Mouse (Mus musculus) kidney, embryonic 15.5 days (tissue): ENCODE measurements at regions not wholly inside any gene's neighbourhood (a gene's known extent, or its start where the extent isn't known, plus 50 kb on each side); places are given as distances from the start of the nearest gene placed in this dataset.

Experiments used
- ATAC-seq: fragments of 200-750 bp; cut with Nextera tagmentation; replicated peaks from 2 replicates; pipeline ENCODE4 v1.8.0; 2017; ENCODE audit warnings: moderate TSS enrichment; ENCODE audit not compliant: low FRiP score
- H3K27ac ChIP-seq: fragments of 300-500 bp; sonication (generic); 2 replicates; pipeline ENCODE4 v1.5.1; 2015; ENCODE audit warnings: mild to moderate bottlenecking, inconsistent platforms
- H3K27me3 ChIP-seq: fragments of 300-500 bp; sonication (generic); 2 replicates; pipeline ENCODE4 v1.6.1; 2015; ENCODE audit warnings: inconsistent platforms
- H3K36me3 ChIP-seq: fragments of 300-500 bp; sonication (generic); 2 replicates; pipeline ENCODE4 v1.6.1; 2015; ENCODE audit warnings: inconsistent platforms
- H3K4me1 ChIP-seq: fragments of 300-500 bp; sonication (generic); 2 replicates; pipeline ENCODE4 v1.6.1; 2015; ENCODE audit warnings: inconsistent platforms
- H3K4me2 ChIP-seq: fragments of 300-500 bp; sonication (generic); 2 replicates; pipeline ENCODE4 v1.6.1; 2015; ENCODE audit warnings: moderate library complexity, mild to moderate bottlenecking, inconsistent platforms
- H3K4me3 ChIP-seq: fragments of 300-500 bp; sonication (generic); replicated peaks from 2 replicates; pipeline ENCODE4 v1.5.1; 2015; ENCODE audit warnings: mild to moderate bottlenecking, inconsistent platforms
- H3K9ac ChIP-seq: fragments of 300-500 bp; sonication (generic); 2 replicates; pipeline ENCODE4 v1.6.1; 2015; ENCODE audit warnings: mild to moderate bottlenecking, inconsistent platforms
- H3K9me3 ChIP-seq: fragments of 300-500 bp; sonication (generic); replicated peaks from 2 replicates; pipeline ENCODE4 v1.6.1; 2016; ENCODE audit warnings: inconsistent platforms
- WGBS: fragments of 180-500 bp; shearing (Covaris S2); methylation state at CpG from one replicate; pipeline ENCODE4 v1.1.7; 2015; ENCODE audit warnings: mixed read lengths; 5-methylcytosine and 5-hydroxymethylcytosine counted together

GRCm38 (mm10) chr13:37142812-37143211, 92.8 kb upstream of the F13a1 start:
- H3K4me3 ChIP-seq: no peak overlapping the region
- no peak overlapping the region for H3K27ac ChIP-seq
- H3K36me3 ChIP-seq: no peaks in the 10 kb centered on the region
- no peak for ATAC-seq
- no peak overlapping the region for H3K9ac ChIP-seq
- 83% methylated on average over 2 of the region's 2 CpGs for WGBS
- H3K4me2 ChIP-seq: no peak overlapping the region
- no peaks in the 10 kb centered on the region for H3K9me3 ChIP-seq
- H3K27me3 ChIP-seq: no peaks in the 10 kb centered on the region
- no peaks in the 10 kb centered on the region for H3K4me1 ChIP-seq

DNA sequence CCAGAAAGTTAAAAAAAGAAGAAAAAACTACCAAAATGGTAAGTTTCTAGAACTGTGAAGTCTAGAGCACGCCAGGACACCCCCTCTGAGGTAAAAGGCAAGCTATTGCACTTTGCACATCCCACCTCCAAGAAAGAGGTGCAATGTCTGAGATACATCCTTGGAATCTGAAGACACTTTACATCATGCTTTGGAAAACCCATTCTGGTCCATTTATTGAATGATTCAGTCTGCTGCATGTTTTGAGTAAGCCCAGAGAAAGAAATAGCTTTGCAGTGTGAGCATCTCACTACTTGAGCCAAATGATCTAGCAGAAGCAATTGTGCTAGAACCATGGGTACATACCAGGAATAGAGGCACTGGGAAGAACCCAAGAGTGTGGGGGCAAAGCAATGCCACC, 85.1 kb upstream of the F13a1 start:
- no peak for ATAC-seq
- Histone ChIP-seq H3K4me3 (no peak overlapping the region), H3K4me1 (no peaks in the 10 kb centered on the region), H3K36me3 (no peaks in the 10 kb centered on the region), H3K27ac (no peak overlapping the region), H3K27me3 (no peaks in the 10 kb centered on the region), H3K9ac (no peak overlapping the region), H3K9me3 (no peaks in the 10 kb centered on the region), H3K4me2 (no peak overlapping the region)
- 56% methylated on average over 1 of the region's 1 CpGs for WGBS

- Histone ChIP-seq H3K4me3 (no peak overlapping the region), H3K9me3 (no peaks in the 10 kb centered on the region), H3K9ac (no peak overlapping the region), H3K36me3 (no peaks in the 10 kb centered on the region), H3K27ac (no peak overlapping the region), H3K27me3 (no peaks in the 10 kb centered on the region), H3K4me2 (no peak overlapping the region), H3K4me1 (no peaks in the 10 kb centered on the region)
- 84% methylated on average over 2 of the region's 2 CpGs for WGBS
- no peak for ATAC-seq
These were observed 84.5 kb upstream of the F13a1 start for GRCm38 (mm10) chr13:37134518-37134917.

DNA sequence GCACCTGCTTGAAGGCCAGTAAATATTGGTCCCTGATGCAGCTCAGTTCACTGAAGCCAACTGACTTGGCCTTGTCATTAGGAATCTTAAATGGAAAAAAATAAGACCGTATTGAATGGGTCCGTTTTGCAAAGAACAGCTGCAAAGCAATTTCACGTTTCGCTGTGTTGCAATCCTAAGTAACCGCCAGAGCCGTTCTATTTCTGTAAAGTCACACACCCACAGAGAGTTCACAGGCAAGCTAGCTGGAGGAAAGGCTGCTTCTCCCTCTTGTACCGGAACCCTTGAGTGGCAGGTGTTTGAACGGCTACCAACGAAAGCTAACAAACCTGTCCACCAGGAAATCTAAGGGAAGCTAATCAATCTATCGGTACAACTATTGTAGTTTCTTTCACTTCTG, 80.6 kb upstream of the F13a1 start:
- 82% methylated on average over 10 of the region's 10 CpGs for WGBS
- Histone ChIP-seq H3K4me3 (no peak overlapping the region), H3K36me3 (no peaks in the 10 kb centered on the region), H3K4me1 (no peaks in the 10 kb centered on the region), H3K9ac (no peak overlapping the region), H3K9me3 (no peaks in the 10 kb centered on the region), H3K27me3 (no peaks in the 10 kb centered on the region), H3K27ac (no peak overlapping the region), H3K4me2 (no peak overlapping the region)
- no peak for ATAC-seq

GRCm38 (mm10) chr13:37121602-37122001, 71.6 kb upstream of the F13a1 start:
- no peaks in the 10 kb centered on the region for H3K36me3 ChIP-seq
- H3K27ac ChIP-seq: no peak overlapping the region
- no peak for ATAC-seq
- H3K4me2 ChIP-seq: no peak overlapping the region
- WGBS: 93% methylated on average over 4 of the region's 4 CpGs
- no peak overlapping the region for H3K4me3 ChIP-seq
- H3K27me3 ChIP-seq: no peaks in the 10 kb centered on the region
- no peaks in the 10 kb centered on the region for H3K4me1 ChIP-seq
- no peak overlapping the region for H3K9ac ChIP-seq
- no peaks in the 10 kb centered on the region for H3K9me3 ChIP-seq

DNA sequence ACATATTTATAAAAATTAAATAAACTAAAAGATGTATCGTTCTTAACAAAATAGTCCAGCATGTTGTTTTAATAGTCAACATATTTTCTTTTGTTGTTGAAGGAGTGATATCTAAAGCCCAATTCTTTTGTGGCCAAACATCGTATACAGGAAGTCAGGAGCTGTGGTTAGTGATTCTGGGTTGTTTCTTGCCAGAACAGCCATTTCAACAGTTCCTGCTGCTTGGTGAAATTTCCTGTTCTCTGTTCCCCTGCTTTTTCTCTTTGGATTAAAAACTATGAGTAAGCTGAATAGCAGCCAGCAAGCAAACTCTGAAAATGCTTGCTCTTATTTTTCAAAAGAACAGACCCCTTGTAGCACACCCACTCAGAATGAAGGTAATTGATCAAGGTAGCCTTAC, 70.2 kb upstream of the F13a1 start:
- no peak for ATAC-seq
- H3K4me1 ChIP-seq: no peaks in the 10 kb centered on the region
- H3K4me3 ChIP-seq: no peak overlapping the region
- H3K9ac ChIP-seq: no peak overlapping the region
- H3K9me3 ChIP-seq: no peaks in the 10 kb centered on the region
- 84% methylated on average over 2 of the region's 2 CpGs for WGBS
- no peaks in the 10 kb centered on the region for H3K36me3 ChIP-seq
- H3K27ac ChIP-seq: no peak overlapping the region
- no peak overlapping the region for H3K4me2 ChIP-seq
- no peaks in the 10 kb centered on the region for H3K27me3 ChIP-seq

DNA sequence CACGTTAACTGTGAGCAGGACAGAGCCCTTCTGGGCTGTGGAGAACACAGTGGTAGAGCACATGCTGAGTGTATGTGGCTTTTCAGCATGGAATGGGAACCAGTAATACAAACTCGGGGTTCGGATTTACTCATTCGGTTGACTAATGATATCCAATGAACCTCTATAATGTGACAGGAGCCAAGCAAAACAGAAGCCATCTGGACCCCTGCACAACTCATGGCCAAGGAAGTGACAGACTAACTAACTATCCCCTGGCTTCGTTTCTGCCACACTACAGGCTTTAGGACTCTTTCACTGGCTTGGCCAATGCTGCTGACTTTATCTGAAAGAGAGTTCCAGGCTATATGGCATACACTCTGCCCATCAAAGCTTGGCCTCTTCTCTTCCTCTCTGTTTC, 64.3 kb upstream of the F13a1 start:
- Histone ChIP-seq H3K27me3 (no peaks in the 10 kb centered on the region), H3K9me3 (no peaks in the 10 kb centered on the region), H3K4me1 (no peaks in the 10 kb centered on the region), H3K4me2 (no peak overlapping the region), H3K9ac (no peak overlapping the region), H3K4me3 (no peak overlapping the region), H3K36me3 (no peaks in the 10 kb centered on the region), H3K27ac (no peak overlapping the region)
- no peak for ATAC-seq
- 74% methylated on average over 5 of the region's 5 CpGs for WGBS

DNA sequence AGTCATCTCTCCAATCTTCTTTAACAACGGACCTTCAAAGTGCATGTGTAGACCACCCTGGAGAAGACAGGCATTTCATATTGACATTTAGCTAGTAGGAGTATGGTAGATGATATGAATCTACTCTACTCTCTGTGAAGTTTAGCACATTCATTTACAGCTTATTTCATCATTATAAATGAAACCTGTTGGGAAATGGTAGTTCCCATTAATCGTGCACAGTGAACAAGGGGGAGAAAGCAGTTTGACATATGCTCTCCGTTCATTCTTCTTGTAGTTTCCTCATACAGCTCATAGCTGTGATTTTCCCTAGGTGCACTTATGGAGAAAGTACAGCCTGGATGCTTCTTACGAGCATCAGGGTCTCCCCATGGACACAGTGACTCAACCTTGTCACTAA, 61.7 kb upstream of the F13a1 start:
- Histone ChIP-seq H3K27ac (no peak overlapping the region), H3K4me3 (no peak overlapping the region), H3K27me3 (no peaks in the 10 kb centered on the region), H3K4me2 (no peak overlapping the region), H3K4me1 (no peaks in the 10 kb centered on the region), H3K36me3 (no peaks in the 10 kb centered on the region), H3K9ac (no peak overlapping the region), H3K9me3 (no peaks in the 10 kb centered on the region)
- ATAC-seq: no peak
- 81% methylated on average over 4 of the region's 4 CpGs for WGBS

- WGBS: 75% methylated on average over 5 of the region's 5 CpGs
- Histone ChIP-seq H3K4me1 (no peaks in the 10 kb centered on the region), H3K9ac (no peak overlapping the region), H3K27me3 (no peaks in the 10 kb centered on the region), H3K4me3 (no peak overlapping the region), H3K4me2 (no peak overlapping the region), H3K9me3 (no peaks in the 10 kb centered on the region), H3K36me3 (no peaks in the 10 kb centered on the region), H3K27ac (no peak overlapping the region)
- no peak for ATAC-seq
These were observed 57.7 kb upstream of the F13a1 start for GRCm38 (mm10) chr13:37107721-37108120.

DNA sequence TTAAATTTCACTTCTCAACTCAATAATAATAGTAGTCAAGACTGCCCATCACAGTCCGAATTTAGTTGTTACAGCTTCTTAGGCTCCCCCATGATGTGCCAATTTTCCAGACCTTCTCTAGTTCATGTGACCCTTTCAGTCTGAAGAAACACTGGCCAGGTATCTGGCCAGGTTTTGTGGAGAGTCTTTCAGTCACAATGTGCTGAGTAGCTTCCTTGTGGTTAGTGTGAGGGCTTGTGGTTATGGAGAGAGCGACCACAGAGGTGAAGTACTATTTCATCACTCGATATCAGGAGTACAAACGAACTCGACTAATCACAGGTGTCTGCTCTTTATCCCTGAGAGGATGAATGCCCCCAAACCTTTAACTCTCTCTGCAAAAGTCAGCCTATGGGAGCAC, 56.0 kb upstream of the F13a1 start:
- no peak overlapping the region for H3K4me3 ChIP-seq
- H3K27me3 ChIP-seq: no peaks in the 10 kb centered on the region
- no peaks in the 10 kb centered on the region for H3K9me3 ChIP-seq
- no peaks in the 10 kb centered on the region for H3K4me1 ChIP-seq
- H3K27ac ChIP-seq: no peak overlapping the region
- no peak for ATAC-seq
- 80% methylated on average over 5 of the region's 5 CpGs for WGBS
- H3K4me2 ChIP-seq: no peak overlapping the region
- no peaks in the 10 kb centered on the region for H3K36me3 ChIP-seq
- H3K9ac ChIP-seq: no peak overlapping the region

DNA sequence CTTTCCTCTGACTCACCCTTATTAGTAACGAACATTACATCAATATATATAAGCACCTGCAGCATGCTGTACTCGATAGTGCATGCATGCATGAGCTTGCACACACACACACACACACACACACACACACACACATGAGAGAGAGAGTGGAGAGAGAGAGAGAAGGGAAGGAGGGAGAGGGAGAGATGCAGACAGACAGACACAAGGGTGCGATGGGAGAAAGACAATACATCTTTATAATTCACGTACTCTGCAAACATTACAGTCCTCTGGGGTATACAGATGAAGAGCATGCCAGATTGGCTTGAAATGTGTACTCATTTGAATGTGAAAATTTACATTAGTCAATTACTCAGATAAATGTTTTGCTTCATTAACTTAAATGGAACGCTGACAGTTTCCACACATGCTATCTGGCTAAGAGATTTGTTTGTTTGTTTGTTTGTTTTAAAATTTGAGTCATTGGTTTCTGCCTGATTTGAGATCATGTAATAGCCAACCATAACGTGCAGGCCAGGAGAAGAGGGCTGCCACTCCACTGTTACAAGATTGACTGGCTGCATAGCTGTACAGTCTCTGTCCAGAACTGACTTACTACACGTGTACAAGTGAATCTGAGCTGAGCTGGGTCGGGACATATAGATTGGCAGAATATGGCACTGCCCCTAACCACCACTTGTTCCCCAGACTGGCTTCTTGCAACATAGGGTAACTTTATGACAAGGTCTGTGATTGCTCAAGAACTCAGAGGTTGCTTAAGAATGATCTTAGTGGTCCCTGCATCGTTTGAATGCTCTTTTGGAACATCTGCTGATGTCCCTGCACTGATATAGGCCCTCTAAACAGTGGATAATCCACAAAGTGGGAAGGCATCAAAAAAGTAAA, 54.6 kb upstream of the F13a1 start:
- no peak for ATAC-seq
- no peaks in the 10 kb centered on the region for H3K36me3 ChIP-seq
- H3K27ac ChIP-seq: no peak overlapping the region
- no peaks in the 10 kb centered on the region for H3K4me1 ChIP-seq
- H3K9ac ChIP-seq: no peak overlapping the region
- H3K27me3 ChIP-seq: no peaks in the 10 kb centered on the region
- H3K4me2 ChIP-seq: no peak overlapping the region
- no peaks in the 10 kb centered on the region for H3K9me3 ChIP-seq
- no peak overlapping the region for H3K4me3 ChIP-seq
- 76% methylated on average over 9 of the region's 9 CpGs for WGBS

DNA sequence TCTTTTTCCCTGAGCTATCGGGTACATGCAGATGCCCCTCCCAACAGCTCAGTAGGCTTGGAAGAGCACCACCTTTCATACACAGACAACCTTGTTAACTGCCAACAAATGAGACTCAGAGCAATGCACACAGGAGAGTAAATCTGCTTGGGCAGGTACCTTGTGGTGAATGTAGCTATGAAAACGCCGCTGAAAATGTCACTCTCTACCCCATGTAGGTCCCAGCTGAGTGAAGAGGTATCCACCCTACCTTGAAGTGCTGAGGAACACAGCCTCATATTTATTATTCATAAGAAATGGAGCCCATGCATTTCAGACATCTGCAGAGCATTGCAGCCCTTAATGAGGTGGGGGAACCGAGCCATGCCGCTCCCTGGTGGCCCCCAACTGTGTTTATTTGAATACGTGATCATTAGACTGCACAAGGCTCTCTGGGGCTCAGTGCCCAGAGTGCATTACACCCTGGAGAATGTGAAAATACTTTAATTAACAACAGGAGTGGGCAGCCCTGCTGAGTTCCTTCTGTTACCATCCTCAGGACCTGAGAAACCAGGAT, 53.8 kb upstream of the F13a1 start:
- Histone ChIP-seq H3K4me2 (no peak overlapping the region), H3K4me1 (no peaks in the 10 kb centered on the region), H3K27ac (no peak overlapping the region), H3K36me3 (no peaks in the 10 kb centered on the region), H3K9ac (no peak overlapping the region), H3K27me3 (no peaks in the 10 kb centered on the region), H3K9me3 (no peaks in the 10 kb centered on the region), H3K4me3 (no peak overlapping the region)
- WGBS: 68% methylated on average over 6 of the region's 6 CpGs
- no peak for ATAC-seq

DNA sequence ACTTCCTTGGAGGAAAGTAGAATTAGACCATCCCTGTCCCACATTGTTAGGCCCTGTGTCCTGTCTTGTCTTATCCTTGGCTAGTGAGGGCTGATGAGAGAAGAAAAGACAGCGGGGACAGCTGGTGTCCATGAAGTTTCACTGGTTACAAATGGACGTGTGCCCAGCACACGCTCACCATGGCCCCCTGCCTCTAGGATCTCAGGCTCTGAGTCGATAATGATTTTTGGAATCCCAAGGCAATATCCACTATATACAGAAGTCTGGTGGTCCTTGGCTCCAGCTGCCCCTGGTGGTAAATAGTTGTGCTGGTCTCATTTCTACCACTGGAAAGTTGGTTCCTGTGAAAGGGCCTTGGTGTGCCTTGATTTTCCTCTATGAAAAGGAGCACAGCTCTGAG, 51.7 kb upstream of the F13a1 start:
- H3K9ac ChIP-seq: no peak overlapping the region
- WGBS: 93% methylated on average over 4 of the region's 4 CpGs
- H3K9me3 ChIP-seq: no peaks in the 10 kb centered on the region
- H3K27ac ChIP-seq: no peak overlapping the region
- H3K4me1 ChIP-seq: no peaks in the 10 kb centered on the region
- no peak overlapping the region for H3K4me2 ChIP-seq
- H3K4me3 ChIP-seq: no peak overlapping the region
- no peak for ATAC-seq
- H3K27me3 ChIP-seq: no peaks in the 10 kb centered on the region
- no peaks in the 10 kb centered on the region for H3K36me3 ChIP-seq
